Mouse (Mus musculus) gastrocnemius, adult 8-10 months (tissue): ENCODE results near the gene Mfap1a. TPM values are rescaled to one million over a fixed set of nuclear protein-coding genes. Genes with fewer than 3 reads are reported as not detected.
"Not testable (repeated sequence)": the region's sequence is repeated elsewhere in the genome, so short reads cannot be mapped to it uniquely, and the experiment has no call there.

Experiments used
- DNase-seq, 2 experiments: peaks; one replicate each; pipeline ENCODE4 v3.0.0; 2022; ENCODE audit warnings: low spot score in 2 of 2
- total RNA-seq, 4 experiments: library from RNA; stranded (reverse); gene quantifications; 2 replicates each; pipeline ENCODE4 v1.2.4; 2022

The Mfap1a gene
- total RNA-seq, 4 experiments from 2014 or later = 15.1 to 21.0 (median 16.4) TPM

DNA sequence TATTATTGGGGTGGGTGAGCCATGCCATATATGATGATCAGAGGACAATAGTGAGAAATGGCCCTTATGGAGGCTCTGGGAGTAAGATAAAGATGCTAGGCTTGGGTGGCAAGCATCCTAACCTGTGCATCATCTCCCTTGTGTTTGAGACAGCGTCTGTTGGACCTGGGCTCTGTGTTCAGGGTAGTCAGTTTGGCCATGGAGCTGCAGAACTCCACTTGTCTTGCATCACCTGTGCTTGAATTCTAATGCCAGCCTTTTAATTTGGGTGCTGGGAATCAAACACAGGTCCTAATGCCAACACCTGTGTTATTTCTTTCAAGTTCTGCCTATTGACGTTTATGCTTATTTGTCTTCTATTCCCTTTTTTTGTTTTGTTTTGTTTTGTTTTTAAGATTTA, 31.2 kb downstream of the Mfap1a start:
- DNase-seq = not testable (repeated sequence)

DNA sequence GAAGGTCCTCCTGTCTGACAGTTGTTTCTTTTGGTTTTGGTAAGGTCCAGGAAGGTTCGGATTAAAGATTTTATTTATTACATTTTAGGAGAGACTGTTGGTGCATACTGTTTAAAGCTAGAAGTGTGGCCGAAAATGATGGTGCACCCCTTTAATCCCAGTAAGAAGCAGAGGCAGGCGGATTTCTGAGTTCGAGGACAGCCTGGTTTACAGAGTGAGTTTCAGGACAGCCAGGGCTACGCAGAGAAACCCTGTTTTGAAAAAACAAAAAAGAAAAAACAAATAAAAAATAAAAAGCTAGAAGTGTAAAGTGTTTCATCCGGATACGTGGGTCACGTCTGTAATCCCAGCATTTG, 32.3 kb downstream of the Mfap1a start:
- DNase-seq = no peak

DNA sequence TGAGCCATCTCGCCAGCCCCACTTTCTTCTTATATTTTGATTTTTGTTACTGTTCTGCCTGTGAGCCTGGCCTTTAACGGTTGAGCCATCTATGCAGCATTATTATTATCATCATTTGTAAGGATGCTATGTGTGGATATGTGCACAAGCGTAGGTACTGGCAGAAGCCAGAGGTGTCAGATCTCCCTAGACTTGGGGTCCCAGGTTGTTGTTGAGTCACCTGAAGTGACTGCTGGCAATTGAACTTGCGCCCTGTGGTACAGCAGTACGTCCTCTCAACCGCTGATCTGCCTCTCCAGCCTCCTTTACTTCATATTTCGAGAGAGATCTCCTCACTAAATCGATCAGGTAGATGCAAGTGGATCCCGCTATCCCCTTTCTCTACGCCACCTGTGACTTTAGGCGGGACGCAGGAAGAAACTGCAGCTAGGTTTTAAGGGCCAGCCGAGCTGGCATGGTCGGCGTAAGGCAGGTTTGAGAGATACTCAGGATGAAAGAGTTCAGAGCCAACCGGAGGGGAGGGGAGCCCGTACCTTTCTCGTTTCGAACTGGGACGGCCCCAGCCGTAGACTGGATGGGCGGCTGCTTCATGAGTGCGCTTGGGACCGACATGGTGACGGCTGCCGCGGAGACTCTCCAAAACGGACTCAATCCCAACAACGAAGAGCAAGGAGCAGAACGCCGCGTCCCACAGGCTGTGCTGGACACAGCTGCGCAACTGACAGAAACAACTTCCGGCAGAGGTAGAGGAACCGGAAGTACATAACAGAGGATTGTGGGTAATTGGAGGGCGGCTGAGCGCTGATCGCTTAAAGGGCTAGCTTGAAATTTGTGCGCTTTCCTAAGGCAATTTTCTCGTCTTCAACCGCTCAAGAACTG, 32.9 kb downstream of the Mfap1a start, which contains the start of gene Mfap1b:
Gene Mfap1b, minus strand, starts transcription at position 767 of the 879 bp plus-strand sequence.
- peak; percentile 62 to 67 for DNase-seq

DNA sequence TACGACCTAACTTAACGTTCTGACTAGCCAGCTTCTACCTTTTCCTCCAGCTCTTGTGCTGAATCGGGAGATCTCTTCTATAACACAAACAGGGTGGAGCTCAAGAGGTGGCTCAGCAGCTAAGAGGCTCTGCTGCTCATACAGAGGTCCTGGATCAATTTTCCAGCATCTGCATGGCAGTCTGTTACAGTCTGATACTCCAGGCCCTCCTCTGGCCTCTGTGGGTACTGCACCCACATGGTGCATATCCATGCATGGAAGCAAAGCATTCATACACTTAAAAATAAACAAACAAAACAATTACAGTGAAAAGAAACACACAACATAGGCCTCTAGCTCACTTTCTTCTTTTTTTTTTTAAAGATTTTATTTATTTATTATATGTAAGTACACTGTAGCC, 33.7 kb downstream of the Mfap1a start:
- not testable (repeated sequence) for DNase-seq

DNA sequence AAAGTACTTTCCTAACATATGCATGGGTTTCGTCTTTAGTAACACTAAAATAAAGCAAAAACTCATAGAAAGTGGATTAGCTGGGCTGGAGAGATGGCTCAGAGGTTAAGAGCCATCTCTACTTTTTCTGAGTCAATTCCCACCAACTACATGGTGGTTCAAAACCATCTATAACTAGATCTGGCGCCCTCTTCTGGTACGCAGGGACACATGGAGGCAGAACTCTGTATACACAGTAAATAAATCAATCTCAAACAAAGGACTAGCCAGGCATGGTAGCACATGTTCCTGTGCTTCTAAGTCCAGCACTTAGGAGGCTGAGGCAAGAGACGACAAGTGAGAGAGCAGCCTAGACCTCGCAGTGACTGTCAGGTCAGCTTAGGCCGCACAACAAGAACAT, 37.5 kb downstream of the Mfap1a start:
- DNase-seq = not testable (repeated sequence)

DNA sequence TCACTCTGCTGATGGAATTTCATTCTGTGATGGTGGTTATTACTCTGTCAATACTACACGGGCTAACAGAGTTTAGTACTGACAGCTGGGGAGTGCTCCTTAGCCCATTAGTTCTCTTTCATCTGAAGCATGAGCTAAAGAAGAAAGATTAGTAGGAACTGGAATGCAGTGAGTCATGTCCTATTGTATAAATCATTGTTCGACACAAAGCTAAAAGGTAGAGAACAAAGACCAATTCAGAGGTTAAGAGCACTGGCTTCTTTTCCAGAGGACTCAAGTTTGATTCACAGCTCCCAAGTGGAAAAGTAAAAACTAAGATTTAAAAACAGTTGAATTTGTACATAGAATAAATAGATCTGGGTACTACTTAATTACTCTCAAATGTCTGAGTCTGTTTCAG, 46.4 kb downstream of the Mfap1a start:
- DNase-seq = no peak

DNA sequence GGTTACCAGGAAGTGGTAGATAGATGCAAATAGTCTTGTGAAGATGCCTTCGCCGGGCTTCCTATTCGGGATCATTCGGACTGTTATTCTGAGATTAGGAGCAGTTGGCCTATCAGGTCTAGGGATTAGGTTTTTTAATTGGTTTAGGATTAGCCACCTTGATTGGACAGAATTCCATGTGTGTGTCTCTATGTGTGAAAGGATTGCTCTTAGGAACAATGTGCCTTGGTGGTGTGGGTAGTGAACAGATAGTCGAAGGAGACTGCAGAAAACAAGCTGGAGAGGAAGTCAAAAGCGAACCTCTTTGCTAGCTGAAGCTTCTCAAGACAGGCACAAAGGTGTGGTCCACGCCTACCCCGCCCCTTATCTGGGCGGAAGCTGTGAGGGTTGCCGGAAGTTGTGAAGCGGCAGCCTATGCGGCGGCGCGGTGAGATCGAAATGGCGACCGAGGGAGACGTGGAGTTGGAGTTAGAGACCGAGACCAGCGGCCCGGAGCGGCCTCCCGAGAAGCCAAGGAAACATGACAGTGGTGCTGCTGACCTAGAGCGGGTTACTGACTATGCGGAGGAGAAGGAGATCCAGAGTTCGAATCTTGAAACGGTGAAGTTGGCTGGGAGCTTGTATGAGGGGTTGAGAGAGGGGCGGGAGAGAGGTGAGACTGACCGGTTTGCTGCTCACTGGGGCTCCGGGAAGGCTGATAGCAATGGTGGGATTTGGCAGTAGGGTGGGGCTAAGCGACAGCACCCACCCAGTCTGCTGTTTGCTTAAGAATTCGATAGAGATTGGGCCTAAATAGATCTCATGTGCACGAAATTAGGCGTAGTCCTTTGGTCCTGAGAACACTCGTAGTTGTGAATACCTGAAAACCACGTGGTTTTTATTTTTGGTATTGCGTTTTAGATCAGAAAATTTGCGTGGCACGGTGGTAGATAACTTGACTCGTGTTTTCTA, 49.5 kb downstream of the Mfap1a start, which contains the start of gene Serinc4:
Gene Serinc4, minus strand, starts transcription at position 90 of the 951 bp plus-strand sequence.
- DNase-seq = peak; percentile 55 to 68

DNA sequence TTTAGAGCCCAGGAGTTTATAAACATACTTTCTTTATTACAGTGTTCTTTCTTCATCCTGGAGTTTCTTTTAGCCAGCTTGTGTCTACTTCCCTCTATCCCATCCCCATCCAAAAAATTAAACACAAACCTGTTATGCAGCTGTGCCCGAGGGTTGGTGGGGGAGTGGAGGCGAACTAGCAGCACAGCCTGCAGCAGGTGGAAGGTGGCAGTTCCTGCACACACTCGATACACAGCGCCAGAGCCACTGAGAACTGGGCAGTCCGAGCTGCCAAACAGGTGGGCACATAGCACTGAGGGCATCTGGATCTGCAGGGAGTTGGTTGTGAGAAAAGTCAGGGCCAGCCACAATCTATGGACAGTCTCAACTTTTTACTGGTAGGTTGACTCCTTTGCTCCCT, 50.9 kb downstream of the Mfap1a start:
- DNase-seq = no peak

DNA sequence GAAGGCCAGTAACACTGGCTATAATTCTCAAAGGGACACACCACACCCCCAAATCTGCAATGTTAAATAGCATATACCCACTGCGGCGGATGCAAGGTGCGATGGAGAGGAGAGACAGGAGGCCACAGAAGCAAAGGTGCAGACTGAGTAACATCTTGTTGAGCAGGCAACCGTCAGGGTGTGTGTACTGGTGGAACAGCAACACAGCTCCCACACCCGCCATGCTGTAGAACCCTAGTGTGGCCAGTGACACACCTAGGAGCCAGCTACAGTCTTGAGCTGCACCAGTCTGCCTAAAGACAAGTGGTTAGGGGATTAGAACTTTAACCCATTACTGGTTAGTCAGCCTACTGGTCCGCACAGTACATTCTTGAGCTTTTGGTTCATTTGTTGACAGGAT, 52.5 kb downstream of the Mfap1a start:
- DNase-seq = no peak

DNA sequence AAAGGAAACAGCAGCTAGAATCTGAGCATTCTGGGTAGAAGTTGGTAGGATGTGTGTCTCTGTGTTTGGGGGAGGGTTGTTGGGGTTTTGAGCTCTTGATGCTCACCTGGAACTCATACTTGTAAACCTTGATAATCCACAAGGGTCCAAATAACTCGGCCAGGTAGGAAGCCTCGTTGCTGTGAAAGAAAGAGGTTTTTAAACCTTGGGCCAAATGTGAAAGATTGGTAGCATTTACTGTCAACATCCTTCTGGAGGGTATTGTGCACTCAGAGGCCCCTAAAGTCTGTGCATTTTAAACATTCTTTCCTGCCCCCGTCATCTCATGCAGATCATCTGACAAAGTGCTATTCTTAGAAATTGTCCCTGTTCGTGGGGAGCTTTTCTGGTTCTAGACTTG, 53.5 kb downstream of the Mfap1a start, which contains the start of gene Hypk:
Gene Hypk, plus strand, starts transcription at position 301 of the 400 bp plus-strand sequence.
- no peak for DNase-seq

DNA sequence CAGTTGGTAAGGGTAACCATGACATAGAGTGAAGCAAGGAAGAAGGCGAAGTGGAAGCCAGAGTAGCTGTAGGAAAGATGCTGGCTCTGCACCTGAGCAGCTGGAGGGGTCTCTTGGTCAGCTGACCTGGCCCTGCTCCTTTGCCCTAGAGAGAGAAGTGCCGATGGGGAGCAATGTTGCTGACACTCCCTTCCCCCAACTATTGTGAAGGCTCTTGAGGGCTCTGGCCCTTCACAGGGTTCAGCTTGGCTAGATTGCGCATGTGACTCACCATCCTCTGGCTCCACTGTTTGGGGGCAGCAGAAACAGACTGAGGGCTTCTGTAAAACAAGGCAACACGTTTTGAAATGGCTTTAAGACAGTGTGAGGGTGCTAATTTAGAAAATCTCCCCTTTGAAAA, 54.1 kb downstream of the Mfap1a start:
- DNase-seq = no peak

DNA sequence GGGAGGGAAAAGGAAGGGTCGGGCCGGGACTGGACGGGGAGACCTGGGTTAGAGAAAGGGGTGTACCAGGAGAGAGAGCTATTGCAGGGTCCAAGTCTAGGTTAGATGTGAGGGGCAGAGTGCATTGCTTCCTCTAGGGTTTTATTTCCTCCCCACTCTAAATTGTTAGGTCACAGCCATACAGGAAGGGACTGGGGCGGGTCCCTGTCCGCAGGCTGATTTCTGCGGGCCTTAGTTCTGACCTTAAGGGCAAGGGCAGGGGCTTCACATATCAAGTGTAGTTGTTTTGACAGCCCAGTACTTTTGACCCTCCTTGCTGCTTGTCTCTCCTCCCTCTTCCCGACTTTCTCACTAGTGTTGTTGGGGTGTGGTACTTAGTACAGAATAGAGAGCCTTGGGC, 56.4 kb downstream of the Mfap1a start:
- no peak for DNase-seq

DNA sequence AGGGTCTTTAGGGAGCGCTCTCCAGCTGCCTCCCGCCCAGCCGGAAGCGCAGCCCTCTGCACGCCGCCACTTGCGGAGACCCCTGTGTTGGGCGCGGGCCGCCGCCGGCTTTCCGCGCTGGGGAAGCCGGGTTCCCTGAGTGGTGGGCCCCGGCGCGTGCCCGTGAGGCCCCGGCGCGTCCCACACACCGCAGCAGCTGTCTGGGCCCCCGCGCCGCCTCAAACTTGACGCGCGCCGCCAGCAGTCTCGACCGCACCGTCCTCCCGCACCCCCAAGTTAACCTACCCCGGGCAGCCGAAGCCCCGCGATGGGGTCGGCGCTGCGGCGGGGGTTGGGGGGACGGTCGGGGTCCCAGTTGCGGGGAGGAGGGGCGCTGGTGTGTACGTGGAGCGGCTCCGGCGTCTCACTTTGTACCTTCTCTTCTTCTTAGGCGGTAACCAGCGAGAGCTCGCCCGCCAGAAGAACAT, 56.9 kb downstream of the Mfap1a start:
- DNase-seq = no peak

DNA sequence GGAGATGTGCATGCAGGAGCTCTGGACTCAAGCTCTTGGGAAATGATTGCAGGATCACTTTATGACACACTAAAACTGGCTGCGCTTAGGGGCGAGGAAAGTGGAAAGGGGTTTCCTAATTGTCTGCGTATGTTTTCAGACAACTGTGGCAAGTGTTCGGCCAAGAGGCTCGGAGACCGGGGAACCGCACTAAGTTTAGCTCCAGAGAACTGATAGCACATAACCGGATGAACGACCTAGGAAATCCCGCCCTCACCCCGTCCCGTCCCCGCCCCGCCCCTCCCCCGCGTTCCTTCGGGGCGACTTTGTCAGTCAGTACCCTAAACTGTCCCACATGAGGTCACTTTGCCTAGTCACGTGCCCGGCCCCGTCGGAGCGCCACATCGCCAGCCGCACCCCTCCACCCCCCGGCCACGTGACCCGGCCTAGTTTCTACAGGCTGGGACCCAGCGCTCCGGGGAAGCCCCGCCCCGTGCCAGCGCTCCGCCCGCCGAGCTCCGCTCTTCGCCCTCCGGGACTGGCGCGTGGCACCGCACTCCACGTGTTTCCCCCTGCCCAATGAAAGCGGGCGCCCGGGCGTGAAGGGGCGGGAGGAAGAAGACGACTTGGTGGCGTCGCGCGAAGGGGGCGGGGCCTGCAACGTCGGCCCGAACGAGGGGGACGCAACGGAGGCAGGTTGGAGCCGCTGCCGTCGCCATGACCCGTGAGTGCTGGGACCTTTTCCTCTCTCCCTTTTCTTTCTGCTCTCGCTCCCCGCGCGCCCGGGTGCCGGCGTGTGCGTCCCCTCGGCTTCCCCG, 57.5 kb downstream of the Mfap1a start, which contains the start of gene Serf2:
Gene Serf2, plus strand, starts transcription at position 457 of the 797 bp plus-strand sequence.
- peak; percentile 100 for DNase-seq

DNA sequence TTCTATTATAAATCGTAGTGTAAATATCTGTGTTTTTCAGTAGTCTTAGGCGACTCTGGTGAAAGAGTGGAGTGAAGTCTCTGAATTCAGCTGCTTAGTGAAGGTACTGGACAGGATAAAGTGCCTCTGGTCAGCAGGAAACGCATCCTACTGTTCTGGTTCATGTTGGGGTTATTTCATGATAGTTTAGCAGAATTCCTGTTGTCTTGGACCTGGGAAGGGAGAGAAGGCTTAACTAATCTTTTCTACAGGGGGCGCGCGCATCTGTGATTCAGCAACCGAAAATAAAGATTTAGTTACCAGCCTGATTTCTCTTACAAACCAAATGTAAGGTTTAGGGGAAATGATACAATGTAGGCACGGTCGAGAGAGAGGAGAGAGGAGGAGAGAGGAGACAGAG, 58.3 kb downstream of the Mfap1a start:
- DNase-seq = peak in 1 of 2 experiments; percentile 23

DNA sequence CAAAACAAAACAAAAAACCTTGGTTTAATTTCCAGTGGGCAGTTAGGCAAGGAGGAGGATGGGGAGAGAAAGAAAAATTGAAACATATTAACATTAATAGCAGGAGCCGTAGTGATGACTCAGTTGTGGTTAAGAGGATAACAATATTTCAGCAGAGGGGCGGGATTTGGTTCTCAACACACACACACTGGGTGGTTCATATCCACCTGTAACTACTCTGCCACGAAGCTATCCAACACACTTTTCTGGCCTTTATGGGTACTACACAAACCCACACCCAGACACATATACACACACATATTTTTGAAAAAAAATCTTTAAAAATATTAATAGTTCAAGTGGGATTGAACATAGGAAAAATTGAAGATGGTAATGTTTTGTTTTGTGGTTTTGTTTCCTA, 59.5 kb downstream of the Mfap1a start:
- DNase-seq = no peak

DNA sequence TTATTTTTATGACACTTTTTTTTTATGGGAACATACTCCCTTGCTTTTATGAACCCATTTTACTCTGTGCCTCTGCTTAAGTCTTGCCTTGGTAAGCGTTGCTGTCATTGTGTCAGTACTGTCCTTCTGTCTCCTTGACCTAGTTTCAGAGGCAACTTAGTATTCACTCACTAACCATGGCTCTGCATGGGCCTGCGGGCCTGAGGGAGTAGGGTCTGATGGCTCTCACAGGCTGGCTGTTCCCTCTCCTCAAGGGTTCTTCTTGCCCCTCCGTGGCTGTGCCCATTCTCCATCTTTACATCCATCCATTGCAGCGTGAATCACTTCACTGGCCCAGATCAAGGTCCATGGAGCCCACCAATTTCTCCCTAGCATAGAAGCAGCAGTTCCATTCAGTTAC, 60.0 kb downstream of the Mfap1a start:
- DNase-seq = no peak

DNA sequence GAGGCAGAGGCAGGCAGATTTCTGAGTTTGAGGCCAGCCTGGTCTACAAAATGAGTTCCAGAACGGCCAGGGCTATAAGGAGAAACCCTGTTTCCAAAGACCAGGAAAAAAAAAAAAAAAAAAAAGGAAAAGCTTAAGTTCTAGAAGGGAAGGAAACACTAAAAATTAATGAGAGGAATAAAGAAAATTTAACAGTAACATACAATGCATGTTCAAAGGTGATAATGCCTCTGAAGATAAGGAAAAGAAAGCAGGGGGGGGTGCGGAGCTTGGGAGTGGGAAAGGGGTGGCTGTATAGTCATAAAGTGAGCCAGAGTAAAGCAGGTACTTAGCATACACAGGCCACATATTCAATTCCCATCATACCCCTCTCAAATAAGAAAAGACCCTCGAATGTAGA, 61.3 kb downstream of the Mfap1a start:
- DNase-seq = no peak

DNA sequence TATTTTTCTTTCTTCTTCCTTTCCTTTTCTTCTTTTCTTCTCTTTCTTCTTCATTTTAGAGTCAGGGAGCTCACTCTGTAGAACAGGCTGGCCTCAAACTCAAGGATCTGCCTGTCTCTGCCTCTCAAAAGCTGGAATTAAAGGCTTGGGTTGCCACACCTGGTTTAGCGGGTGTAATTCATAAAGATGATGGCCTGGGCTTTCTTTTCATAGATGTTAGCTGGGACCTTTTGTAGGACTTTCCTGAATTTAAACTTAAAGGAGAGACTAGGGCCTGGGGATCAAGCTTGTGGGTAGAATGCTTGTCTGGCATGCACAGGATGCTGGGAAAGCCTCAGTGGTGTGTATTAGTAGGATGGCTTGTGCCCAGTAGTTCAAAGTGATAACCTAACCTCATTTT, 62.3 kb downstream of the Mfap1a start, which contains the start of gene Ell3:
Gene Ell3, minus strand, starts transcription at position 101 of the 400 bp plus-strand sequence.
- DNase-seq = no peak

DNA sequence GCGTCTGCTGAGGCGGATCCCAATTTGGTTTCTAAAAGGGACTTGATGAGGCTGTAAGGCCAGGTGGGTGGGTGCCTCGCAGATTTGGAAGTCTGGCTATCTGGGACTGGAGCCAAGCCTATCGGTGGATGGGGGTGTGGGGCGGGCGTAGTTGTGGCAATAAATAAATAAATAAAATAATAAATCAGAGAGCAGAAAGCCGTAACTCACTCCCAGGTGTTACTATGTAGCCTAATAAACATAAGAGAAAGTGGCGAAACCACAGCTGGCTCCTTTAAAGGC, 63.5 kb downstream of the Mfap1a start:
- DNase-seq = no peak
